Mouse (Mus musculus) kidney, adult 2 months (tissue): ENCODE data around the gene Tada3. TPM values are rescaled to one million over a fixed set of nuclear protein-coding genes. Genes with fewer than 3 reads are reported as not detected.
"Not testable (repeated sequence)": the region's sequence is repeated elsewhere in the genome, so short reads cannot be mapped to it uniquely, and the experiment has no call there.

Source experiments
- DNase-seq: peaks from one replicate; pipeline ENCODE4 v3.0.0; 2021
- H3K27ac ChIP-seq: fragments of 200-500 bp; 2 replicates; pipeline ENCODE4 v1.5.1; 2012; ENCODE audit warnings: low read depth, low read length, control low read depth, inconsistent platforms; ENCODE audit not compliant: insufficient read depth
- H3K27me3 ChIP-seq: fragments of 200-500 bp; replicated peaks from 2 replicates; pipeline ENCODE4 v1.6.1; 2012; ENCODE audit warnings: mild to moderate bottlenecking, moderate library complexity, low read length, inconsistent platforms; ENCODE audit not compliant: control insufficient read depth, insufficient read depth
- H3K36me3 ChIP-seq: fragments of 200-500 bp; 2 replicates; pipeline ENCODE4 v1.6.1; 2012; ENCODE audit warnings: mild to moderate bottlenecking, moderate library complexity, low read length, inconsistent platforms; ENCODE audit not compliant: control insufficient read depth, insufficient read depth
- H3K4me1 ChIP-seq: fragments of 200-500 bp; 2 replicates; pipeline ENCODE4 v1.6.1; 2011; ENCODE audit warnings: low read length; ENCODE audit not compliant: control insufficient read depth, insufficient read depth
- H3K4me3 ChIP-seq: fragments of 200-500 bp; 2 replicates; pipeline ENCODE4 v1.5.1; 2011; ENCODE audit warnings: mild to moderate bottlenecking, low read depth, low read length, control low read depth; ENCODE audit not compliant: insufficient read depth
- CTCF ChIP-seq: fragments of 200-500 bp; conservative IDR thresholded peaks from 2 replicates; pipeline ENCODE4 v1.5.1; 2011; ENCODE audit warnings: low read depth, mild to moderate bottlenecking, control low read depth, low read length, moderate library complexity, mixed read lengths; ENCODE audit not compliant: insufficient read depth, insufficient read length
- POLR2A ChIP-seq: fragments of 200-500 bp; IDR thresholded peaks from one replicate; pipeline ENCODE4 v1.6.1; 2011; ENCODE audit warnings: low read depth, low read length, control low read depth
- WGBS: fragments of 180-500 bp; shearing (Covaris S2); methylation state at CpG from one replicate; pipeline ENCODE4 v1.1.7; 2018; 5-methylcytosine and 5-hydroxymethylcytosine counted together
- polyA plus RNA-seq: library from polyadenylated mRNA; depleted of rRNA; stranded (reverse); fragments of >200 nt; gene quantifications from 2 replicates; pipeline ENCODE4 v1.2.3, GENCODE M21; 2012

The Tada3 gene
- polyA plus RNA-seq, 1 experiment = 23.5 TPM

DNA sequence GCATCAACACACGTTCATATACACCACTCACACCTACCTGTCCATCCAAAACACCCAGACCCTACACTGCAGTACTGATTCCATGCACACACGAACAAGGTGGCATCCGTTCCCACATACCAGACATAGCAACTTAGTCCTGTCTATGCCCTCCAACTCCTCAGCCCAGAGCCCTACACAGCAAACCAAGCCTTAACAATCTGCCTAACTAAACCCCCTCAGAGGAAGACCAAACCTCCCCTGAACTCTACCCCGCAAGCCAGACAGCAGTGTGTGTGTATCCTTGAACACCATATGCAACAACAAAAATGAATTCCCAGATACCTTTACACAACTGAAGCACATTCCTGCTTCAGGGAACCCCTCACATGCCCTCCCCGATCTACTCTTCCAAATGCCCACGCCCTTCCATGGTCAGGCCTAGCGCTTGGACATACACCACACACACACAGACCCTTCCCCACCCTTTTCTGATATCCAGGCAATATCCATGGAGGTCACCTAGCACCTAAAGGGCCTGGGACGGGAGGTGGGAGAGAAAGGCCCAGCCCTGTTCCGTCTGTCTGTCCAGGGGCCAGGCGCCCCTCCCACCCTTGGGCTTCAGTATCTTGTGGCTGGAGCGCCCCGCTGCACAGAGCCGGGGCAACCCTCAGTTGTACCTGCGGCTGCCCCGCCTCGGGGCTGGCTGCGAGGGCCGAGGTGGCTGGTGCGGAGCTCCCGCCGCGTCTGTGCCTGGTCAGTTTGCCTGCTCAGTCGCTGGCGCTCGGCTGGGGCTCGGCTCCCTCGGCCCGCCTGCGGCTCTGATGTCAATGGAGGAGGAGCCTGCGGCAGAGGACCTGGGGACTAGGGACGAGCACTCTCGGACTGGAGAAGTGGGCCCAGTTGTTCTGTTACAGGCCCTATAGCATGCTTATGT, 34.2 kb downstream of the Tada3 start, which contains the start of gene Camk1:
TSS of gene Camk1 (minus strand) at position 808 of the 916 bp plus-strand sequence.
- H3K27ac ChIP-seq = peak within 1 kb of the TSS; percentile 86
- TF ChIP-seq CTCF = no peak
- TF ChIP-seq POLR2A = peak; percentile 67
- DNase-seq = peak; percentile 89
- H3K27me3 ChIP-seq = no peaks in the 10 kb centered on the region
- H3K4me1 ChIP-seq = peaks cover 14% of the 10 kb centered on the region
- peak within 1 kb of the TSS; percentile 66 for H3K4me3 ChIP-seq
- H3K36me3 ChIP-seq = no peaks in the 10 kb centered on the region
- WGBS = 10% methylated on average over 32 of the region's 32 CpGs

DNA sequence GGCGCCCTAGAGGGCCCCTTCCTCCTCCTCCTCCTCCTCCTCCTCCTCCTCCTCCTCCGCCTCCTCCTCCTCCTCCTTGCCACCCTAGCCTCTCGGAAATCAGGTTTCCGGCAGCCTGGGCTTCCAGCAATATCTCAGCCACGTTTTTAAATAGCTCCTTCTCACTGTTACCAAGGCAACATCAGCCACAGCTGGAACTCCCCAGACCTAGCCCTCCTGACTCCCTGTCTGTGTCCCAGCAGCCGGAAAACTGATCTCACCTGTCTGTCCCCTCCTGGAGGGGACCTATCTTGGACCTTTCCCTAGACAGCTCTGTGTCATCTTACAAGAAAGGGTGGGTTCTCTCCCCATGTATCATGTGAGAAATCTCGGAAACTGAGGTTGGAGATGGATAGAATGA, 35.4 kb downstream of the Tada3 start:
- no peak for TF ChIP-seq CTCF
- TF ChIP-seq POLR2A = no peak
- peaks cover 14% of the 10 kb centered on the region for H3K4me1 ChIP-seq
- H3K27me3 ChIP-seq = no peaks in the 10 kb centered on the region
- H3K4me3 ChIP-seq = no peak overlapping the region
- no peaks in the 10 kb centered on the region for H3K36me3 ChIP-seq
- H3K27ac ChIP-seq = 0 out of 2 replicates have a peak overlapping the region, but pooled peaks have one; percentile 25
- DNase-seq = peak; percentile 49
- WGBS = 37% methylated on average over 4 of the region's 7 CpGs

DNA sequence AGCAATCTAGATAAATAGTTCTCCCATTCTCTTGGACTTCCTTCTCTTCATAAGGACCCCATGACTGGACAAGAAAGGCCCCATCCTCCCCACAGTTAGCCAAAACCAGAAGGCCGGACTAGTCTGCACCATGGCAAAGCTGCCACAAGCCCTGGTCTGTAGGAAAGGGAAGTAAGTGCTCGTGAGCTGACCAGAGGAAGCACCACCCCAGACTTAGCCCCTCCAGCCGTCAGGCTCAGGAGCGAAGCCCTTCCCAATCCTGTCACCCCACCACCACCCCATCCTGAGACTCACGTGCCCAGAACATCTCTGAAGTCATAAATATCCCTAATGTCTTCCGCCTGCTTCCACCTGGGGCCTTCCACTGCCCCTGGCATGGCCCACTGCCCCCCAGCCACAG, 36.1 kb downstream of the Tada3 start:
- DNase-seq = peak; percentile 25
- Histone ChIP-seq H3K27me3 (no peaks in the 10 kb centered on the region), H3K36me3 (no peaks in the 10 kb centered on the region), H3K4me1 (peaks cover 14% of the 10 kb centered on the region), H3K27ac (peak overlapping the region; percentile 19; the same call in 1 of the 2 replicates), H3K4me3 (no peak overlapping the region)
- TF ChIP-seq POLR2A (no peak), CTCF (no peak)
- WGBS = 67% methylated on average over 6 of the region's 6 CpGs

DNA sequence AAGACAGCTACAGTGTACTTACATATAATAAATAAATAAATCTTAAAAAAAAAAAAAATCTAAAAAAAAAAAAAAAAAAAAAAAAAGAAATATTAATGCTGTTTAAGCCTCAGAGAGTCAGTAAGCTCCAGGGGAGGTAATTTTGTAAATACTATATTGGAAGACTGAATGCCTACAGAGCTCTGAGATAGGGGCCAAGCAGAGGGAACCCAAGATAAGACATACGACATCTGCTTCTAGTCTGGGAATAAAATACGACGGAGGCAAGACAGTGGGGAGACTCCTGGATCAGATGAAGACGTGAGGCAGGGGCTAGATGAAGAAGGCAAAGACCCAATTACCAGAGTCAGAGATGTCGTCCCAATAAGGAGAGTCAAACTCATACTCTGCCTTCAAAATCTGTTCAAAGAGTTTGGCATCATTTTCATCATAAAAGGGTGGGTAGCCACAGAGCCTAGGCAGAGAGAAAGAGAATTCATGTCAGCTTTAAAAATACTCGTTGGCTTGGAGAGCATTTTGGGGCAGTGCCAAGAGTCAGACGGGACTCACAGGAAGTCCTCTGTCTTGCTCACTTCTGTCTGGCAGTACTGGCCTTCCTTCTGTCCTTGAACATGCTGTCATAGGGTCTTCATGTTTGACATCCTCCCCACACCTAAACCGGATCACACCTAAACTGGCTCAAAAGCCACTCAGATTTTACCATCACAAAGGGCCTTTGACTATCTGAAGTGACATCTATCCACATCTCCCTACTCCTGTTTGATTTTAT, 40.6 kb downstream of the Tada3 start:
- Histone ChIP-seq H3K27ac (no peak overlapping the region), H3K4me1 (peaks cover 10% of the 10 kb centered on the region; the same call in 1 of the 2 replicates), H3K36me3 (no peaks in the 10 kb centered on the region), H3K27me3 (no peaks in the 10 kb centered on the region), H3K4me3 (no peak overlapping the region)
- TF ChIP-seq POLR2A = no peak
- TF ChIP-seq CTCF = no peak
- WGBS = 51% methylated on average over 8 of the region's 8 CpGs
- DNase-seq = peak; percentile 65

GRCm38 (mm10) chr6:113334216-113334615, 43.5 kb downstream of the Tada3 start:
- Histone ChIP-seq H3K4me1 (peaks cover 10% of the 10 kb centered on the region; the same call in 1 of the 2 replicates), H3K27ac (no peak overlapping the region), H3K4me3 (no peak overlapping the region), H3K27me3 (no peaks in the 10 kb centered on the region), H3K36me3 (no peaks in the 10 kb centered on the region)
- WGBS = 70% methylated on average over 6 of the region's 6 CpGs
- no peak for TF ChIP-seq POLR2A
- no peak for TF ChIP-seq CTCF
- DNase-seq = no peak

- 27% methylated on average over 14 of the region's 14 CpGs for WGBS
- no peaks in the 10 kb centered on the region for H3K27me3 ChIP-seq
- DNase-seq = peak; percentile 90
- no peak for TF ChIP-seq POLR2A
- TF ChIP-seq CTCF = no peak
- peak overlapping the region; percentile 58 for H3K27ac ChIP-seq
- no peaks in the 10 kb centered on the region for H3K36me3 ChIP-seq
- H3K4me3 ChIP-seq = no peak overlapping the region
- peaks cover 10% of the 10 kb centered on the region; the same call in 1 of the 2 replicates for H3K4me1 ChIP-seq
Measured at GRCm38 (mm10) chr6:113333137-113333950, 44.3 kb downstream of the Tada3 start.

DNA sequence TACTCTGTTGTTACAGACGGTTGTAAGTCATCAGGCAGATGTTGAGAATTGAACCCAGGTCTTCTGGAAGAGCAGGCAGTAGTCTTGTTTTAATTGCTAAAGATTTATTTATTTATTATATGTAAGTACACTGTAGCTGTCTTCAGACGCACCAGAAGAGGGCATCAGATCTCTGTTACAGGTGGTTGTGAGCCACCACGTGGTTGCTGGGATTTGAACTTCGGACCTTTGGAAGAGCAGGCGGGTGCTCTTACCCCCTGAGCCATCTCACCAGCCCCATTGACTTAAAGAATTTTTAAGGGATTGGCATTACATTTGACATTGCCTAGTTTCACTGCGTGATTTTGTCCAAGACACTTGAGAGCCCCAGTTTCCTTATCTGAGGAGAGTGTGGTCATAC, 44.9 kb downstream of the Tada3 start:
- H3K4me1 ChIP-seq = peaks cover 10% of the 10 kb centered on the region; the same call in 1 of the 2 replicates
- H3K27ac ChIP-seq = peak overlapping the region; percentile 57; the same call in 1 of the 2 replicates
- H3K4me3 ChIP-seq, H3K36me3 ChIP-seq, H3K27me3 ChIP-seq, DNase-seq: not testable (repeated sequence)
- 39% methylated on average over 6 of the region's 6 CpGs for WGBS
